Mouse (Mus musculus): ENCODE data around the gene Mphosph9.
A peak's percentile ranks its signal among the peaks of the same experiment; 100 is the strongest.
"Not testable (repeated sequence)": the region's sequence is repeated elsewhere in the genome, so short reads cannot be mapped to it uniquely, and the experiment has no call there.

Gene Mphosph9

GRCm38 (mm10) chr5:124236180-124236579, 91.6 kb downstream of the Mphosph9 start:
- DNase-seq (ENCODE audit: low read depth), result no peak

GRCm38 (mm10) chr5:124234778-124235177, 93.0 kb downstream of the Mphosph9 start:
- no peak for DNase-seq (ENCODE audit: low read depth)

- peak; percentile 30 for DNase-seq (ENCODE audit: low read depth)
These were observed 93.7 kb downstream of the Mphosph9 start for GRCm38 (mm10) chr5:124233874-124234661.

GRCm38 (mm10) chr5:124233144-124233465, 94.7 kb downstream of the Mphosph9 start:
- DNase-seq (ENCODE audit: low read depth), result peak; percentile 67

GRCm38 (mm10) chr5:124232360-124233143, 95.2 kb downstream of the Mphosph9 start:
- DNase-seq (ENCODE audit: low read depth), result peak; percentile 49

GRCm38 (mm10) chr5:124230461-124230860, 97.3 kb downstream of the Mphosph9 start:
- DNase-seq (ENCODE audit: low read depth), result no peak

- no peak for DNase-seq (ENCODE audit: low read depth)
These were observed 100.6 kb downstream of the Mphosph9 start for GRCm38 (mm10) chr5:124227193-124227592.

GRCm38 (mm10) chr5:124226494-124226893, 101.3 kb downstream of the Mphosph9 start:
- no peak for DNase-seq (ENCODE audit: low read depth)

- DNase-seq (ENCODE audit: low read depth), result no peak
These were observed 101.9 kb downstream of the Mphosph9 start for GRCm38 (mm10) chr5:124225891-124226290.

- no peak for DNase-seq (ENCODE audit: low read depth)
These were observed 103.3 kb downstream of the Mphosph9 start for GRCm38 (mm10) chr5:124224321-124225092.

GRCm38 (mm10) chr5:124223574-124223973, 104.2 kb downstream of the Mphosph9 start:
- no peak for DNase-seq (ENCODE audit: low read depth)

GRCm38 (mm10) chr5:124222696-124223095, 105.1 kb downstream of the Mphosph9 start:
- no peak for DNase-seq (ENCODE audit: low read depth)

GRCm38 (mm10) chr5:124221736-124222040, 106.1 kb downstream of the Mphosph9 start:
- DNase-seq (ENCODE audit: low read depth), result no peak

- no peak for DNase-seq (ENCODE audit: low read depth)
These were observed 106.6 kb downstream of the Mphosph9 start for GRCm38 (mm10) chr5:124221037-124221735.

- DNase-seq (ENCODE audit: low read depth), result no peak
These were observed 107.2 kb downstream of the Mphosph9 start for GRCm38 (mm10) chr5:124220551-124220950.

GRCm38 (mm10) chr5:124219431-124219830, 108.3 kb downstream of the Mphosph9 start:
- no peak for DNase-seq (ENCODE audit: low read depth)

- DNase-seq (ENCODE audit: low read depth), result no peak
These were observed 108.8 kb downstream of the Mphosph9 start for GRCm38 (mm10) chr5:124218986-124219385.

GRCm38 (mm10) chr5:124217566-124218249, 110.1 kb downstream of the Mphosph9 start:
- DNase-seq (ENCODE audit: low read depth), result no peak

GRCm38 (mm10) chr5:124217092-124217491, 110.7 kb downstream of the Mphosph9 start:
- DNase-seq (ENCODE audit: low read depth), result not testable (repeated sequence)

- DNase-seq (ENCODE audit: low read depth), result no peak
These were observed 111.4 kb downstream of the Mphosph9 start for GRCm38 (mm10) chr5:124216403-124216802.

GRCm38 (mm10) chr5:124215647-124216046, 112.1 kb downstream of the Mphosph9 start:
- DNase-seq (ENCODE audit: low read depth), result no peak

Measured in naive thymus-derived CD4-positive, alpha-beta T cell, adult 2 months (primary cell).